Mouse (Mus musculus) gastrocnemius, postnatal 36 days (tissue): ENCODE measurements around the gene Cog1. TPM values are rescaled to one million over a fixed set of nuclear protein-coding genes. Genes with fewer than 3 reads are reported as not detected.

Experiments
- DNase-seq, 2 experiments: peaks; one replicate each; pipeline ENCODE4 v3.0.0; 2022
- intact Hi-C: fragments of 180-260 bp; cut with DNase I; formaldehyde crosslinking; loops from one replicate; pipeline ENCODE4 v1.15.1; 2025
- total RNA-seq, 2 experiments: library from RNA; stranded (reverse); gene quantifications; 2 replicates each; pipeline ENCODE4 v1.2.3; 2021

The Cog1 gene
- total RNA-seq, 2 experiments from 2014 or later, result 18.2 to 18.9 TPM

GRCm38 (mm10) chr11:113627785-113628184, 21.2 kb upstream of the Cog1 start:
- intact Hi-C loops, result no loop called here
- no peak for DNase-seq

DNA sequence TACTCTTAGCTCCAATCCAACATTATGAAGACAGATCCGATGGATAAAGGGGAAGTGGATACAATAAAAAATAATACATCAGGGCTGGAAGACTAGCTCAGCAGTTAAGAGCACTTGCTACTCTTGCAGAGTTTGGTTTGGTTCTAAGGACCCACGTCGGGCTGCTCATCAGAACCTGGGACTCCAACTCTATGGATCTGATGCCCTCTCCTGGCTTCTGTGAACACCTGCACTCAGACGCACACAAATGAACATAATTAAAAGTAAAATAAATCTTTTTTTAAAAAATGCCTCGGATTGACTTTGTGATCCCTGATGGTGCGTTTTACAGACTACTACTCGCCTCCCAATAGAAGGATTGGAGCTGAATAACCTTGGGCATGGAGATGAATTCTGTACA, 18.3 kb upstream of the Cog1 start:
- no peak for DNase-seq
- intact Hi-C loops, result no loop called here

DNA sequence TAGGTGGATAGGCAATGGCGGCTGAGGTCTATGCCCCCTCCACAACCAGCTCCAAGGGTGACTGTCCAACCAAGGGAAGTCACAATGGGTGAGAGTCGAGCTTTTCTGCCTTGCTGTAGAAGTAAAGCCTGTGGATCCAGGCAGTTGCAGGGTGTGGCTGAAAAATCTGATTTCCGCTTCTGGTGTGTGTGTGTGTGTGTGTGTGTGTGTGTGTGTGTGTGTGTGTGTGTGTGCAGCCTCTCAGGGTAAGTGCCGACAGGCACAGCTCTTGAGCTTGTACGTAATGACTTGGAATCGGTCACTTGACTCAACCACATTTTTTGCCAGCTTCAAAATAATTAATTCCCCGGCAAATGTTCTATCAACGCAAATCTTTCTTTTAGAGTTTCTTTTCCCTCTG, 17.7 kb upstream of the Cog1 start:
- intact Hi-C loops, result no loop called here
- no peak for DNase-seq

- no peak for DNase-seq
- intact Hi-C loops, result no loop called here
Observed at GRCm38 (mm10) chr11:113631862-113632261, 17.1 kb upstream of the Cog1 start.

DNA sequence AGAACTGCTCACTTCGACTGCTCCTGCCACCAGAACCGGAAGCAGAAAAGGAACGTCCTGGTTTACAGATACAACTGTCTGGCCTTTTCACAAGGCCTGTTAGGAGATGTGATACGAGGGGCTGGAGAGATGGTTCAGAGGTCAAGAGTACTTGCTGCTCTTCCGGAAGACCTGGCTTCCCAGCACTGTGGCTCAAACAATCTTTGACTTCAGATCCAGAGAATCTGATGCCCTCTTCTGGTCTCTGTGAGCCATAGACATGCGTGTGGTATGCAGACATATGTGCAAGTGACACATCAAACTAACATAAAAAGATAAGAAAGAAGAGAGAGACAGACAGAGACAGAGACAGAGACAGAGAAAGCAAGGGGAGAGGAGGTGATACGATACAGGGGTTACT, 16.7 kb upstream of the Cog1 start:
- DNase-seq, result no peak
- intact Hi-C loops, result no loop called here

DNA sequence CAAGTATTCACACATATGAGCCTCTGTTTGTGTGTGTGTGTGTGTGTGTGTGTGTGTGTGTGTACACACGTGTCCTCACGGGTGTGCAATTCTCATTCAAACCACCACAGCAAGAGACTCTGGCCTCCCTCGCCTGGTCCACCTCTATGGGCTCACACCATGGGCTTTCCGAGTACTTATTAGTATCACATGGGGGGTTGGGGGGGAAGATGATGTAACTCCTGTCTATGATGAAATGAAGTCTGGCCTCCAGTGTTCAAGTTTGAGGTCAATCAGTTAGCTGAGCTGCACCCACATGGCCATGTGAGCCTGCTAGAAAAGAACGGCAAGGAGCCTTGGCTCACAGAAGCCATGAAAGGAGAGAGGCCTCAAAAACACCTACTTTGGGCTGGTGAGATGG, 15.6 kb upstream of the Cog1 start:
- DNase-seq, result no peak
- intact Hi-C loops, result no loop called here

- DNase-seq, result peak in 1 of 2 experiments; percentile 2
Observed at GRCm38 (mm10) chr11:113634699-113635121, 14.3 kb upstream of the Cog1 start.

GRCm38 (mm10) chr11:113638680-113639079, 10.3 kb upstream of the Cog1 start:
- no peak for DNase-seq
- intact Hi-C loops, result no loop called here

More at GRCm38 (mm10) chr11:113634699-113635121, 14.3 kb upstream of the Cog1 start:
- intact Hi-C loops, result no loop called here

DNA sequence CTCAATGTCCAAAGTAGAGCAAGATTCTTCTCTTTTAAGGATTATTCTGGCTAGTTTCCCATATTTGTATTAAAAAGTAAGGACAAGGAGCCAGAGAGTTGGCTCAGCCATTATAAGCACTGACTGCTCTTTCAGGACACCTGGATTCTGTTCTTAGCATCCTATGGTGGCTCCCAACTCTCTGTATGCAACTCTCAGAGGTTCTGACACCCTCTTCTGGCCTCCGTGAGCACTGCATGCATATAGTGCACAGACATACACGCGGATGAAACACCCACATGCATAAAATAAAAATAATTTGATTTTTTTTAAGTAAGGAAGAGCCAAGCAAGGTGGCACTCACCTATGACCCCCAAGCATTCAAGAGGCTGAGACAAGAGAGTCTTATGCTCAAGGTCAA, 3.8 kb upstream of the Cog1 start:
- intact Hi-C loops, result loop anchor here (5.0 kb wide), 1 partner anchor 37 kb away; the partner anchor contains the start of genes D11Wsu47e and Fam104a
- no peak for DNase-seq

DNA sequence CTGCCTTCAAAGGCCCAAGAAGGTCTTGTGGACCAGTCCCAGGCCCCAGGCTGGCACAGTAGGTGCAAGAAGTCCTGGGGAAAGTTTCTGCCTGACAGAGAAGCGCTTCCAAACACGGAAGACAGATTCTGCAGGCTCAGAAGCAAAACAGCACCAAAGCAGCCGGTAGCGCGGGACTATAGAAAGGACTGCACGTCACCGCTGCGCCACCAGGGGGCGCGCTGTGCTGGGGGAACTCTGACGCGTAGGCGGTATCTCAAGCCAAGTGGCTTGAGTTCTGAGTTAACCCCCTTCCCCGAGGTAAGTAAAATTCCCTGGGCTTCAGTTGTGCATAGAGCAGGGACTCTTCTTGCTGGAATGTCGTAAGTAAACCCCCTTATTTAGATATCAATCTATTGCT, 817 bp upstream of the Cog1 start:
- DNase-seq, result peak; percentile 78 to 79
- intact Hi-C loops, result loop anchor here (2.0 to 5.0 kb wide), 2 partner anchors 34 to 163 kb away; partner anchors contain the start of genes D11Wsu47e and Fam104a

- peak; percentile 51 to 61 for DNase-seq
- intact Hi-C loops, result loop anchor here (2.0 to 5.0 kb wide), 3 partner anchors 33 to 161 kb away; partner anchors contain the start of genes D11Wsu47e and Fam104a
Observed at GRCm38 (mm10) chr11:113649353-113650210, 613 bp downstream of the Cog1 start, which contains the start of gene Slc39a11. Slc39a11 (minus strand) TSS chr11:113650079.

- intact Hi-C loops, result loop anchor here (5.0 kb wide), 1 partner anchor 41 kb away; no protein-coding TSS in a partner anchor
- DNase-seq, result no peak
Observed at GRCm38 (mm10) chr11:113651206-113651906, 2.4 kb downstream of the Cog1 start.

DNA sequence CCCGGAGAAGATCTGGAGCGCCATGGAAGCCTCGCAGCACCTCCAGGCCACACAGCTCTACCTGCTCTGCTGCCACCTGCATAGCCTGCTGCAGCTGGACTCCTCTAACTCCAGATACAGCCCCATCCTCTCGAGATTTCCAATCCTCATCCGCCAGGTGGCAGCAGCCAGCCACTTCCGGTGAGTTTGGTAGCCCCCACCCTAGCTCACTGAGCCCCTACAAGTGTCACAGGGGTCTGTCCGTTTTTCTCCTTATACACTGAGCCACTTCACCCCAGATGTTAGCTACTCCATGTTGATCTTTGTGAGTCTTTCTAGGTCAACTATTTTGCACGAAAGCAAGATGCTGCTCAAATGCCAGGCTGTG, 2.9 kb downstream of the Cog1 start:
- DNase-seq, result no peak
- intact Hi-C loops, result loop anchor here (5.0 kb wide), 1 partner anchor 40 kb away; no protein-coding TSS in a partner anchor

DNA sequence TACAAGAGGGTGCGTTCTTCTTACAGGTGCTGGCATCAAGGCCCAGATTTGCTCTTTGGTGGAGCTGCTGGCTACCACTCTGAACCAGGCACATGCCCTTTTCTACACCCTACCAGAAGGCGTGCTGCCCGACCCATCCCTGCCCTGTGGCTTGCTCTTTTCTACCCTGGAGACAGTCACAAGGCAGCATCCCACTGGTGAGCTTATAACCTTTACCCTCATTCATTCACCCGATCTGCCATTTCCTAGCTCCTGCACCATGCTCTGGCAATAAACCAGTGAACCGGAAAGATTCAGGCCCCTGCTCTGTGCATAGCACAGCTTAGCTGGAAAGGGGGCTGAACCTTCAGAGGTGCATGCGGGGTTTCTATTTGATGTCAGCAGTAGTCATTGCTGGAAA, 3.5 kb downstream of the Cog1 start:
- intact Hi-C loops, result loop anchor here (5.0 kb wide), 1 partner anchor 40 kb away; no protein-coding TSS in a partner anchor
- DNase-seq, result no peak

- no peak for DNase-seq
- intact Hi-C loops, result loop anchor here (5.0 kb wide), 1 partner anchor 38 kb away; no protein-coding TSS in a partner anchor
Observed at GRCm38 (mm10) chr11:113654105-113654504, 5.1 kb downstream of the Cog1 start.

GRCm38 (mm10) chr11:113654561-113655270, 5.7 kb downstream of the Cog1 start:
- intact Hi-C loops, result loop anchor here (5.0 kb wide), 1 partner anchor 38 kb away; no protein-coding TSS in a partner anchor
- DNase-seq, result no peak

DNA sequence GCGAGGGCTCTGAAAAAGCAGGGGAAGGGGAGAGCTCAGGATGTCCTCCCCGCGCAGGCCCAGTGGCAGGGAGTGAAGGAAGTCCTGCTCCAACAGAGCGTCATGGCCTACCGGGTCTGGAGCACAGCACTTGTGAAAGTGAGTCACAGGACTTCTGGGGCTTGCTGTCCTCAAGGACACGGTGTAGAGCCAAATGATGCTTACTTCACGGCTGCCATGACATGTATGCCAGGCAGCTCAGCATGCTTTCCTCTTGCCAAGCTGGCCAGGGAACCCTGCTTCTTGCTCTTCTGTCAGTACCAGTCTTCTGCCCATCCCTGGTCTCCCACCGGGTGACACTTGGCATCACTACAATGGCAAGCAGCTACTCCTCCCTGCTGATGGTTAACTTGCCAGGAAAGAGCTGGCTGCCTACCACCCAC, 7.6 kb downstream of the Cog1 start:
- DNase-seq, result no peak
- intact Hi-C loops, result no loop called here

GRCm38 (mm10) chr11:113657221-113657620, 8.3 kb downstream of the Cog1 start:
- intact Hi-C loops, result no loop called here
- no peak for DNase-seq

GRCm38 (mm10) chr11:113658319-113658718, 9.3 kb downstream of the Cog1 start:
- intact Hi-C loops, result no loop called here
- DNase-seq, result no peak

- DNase-seq, result no peak
- intact Hi-C loops, result no loop called here
Observed at GRCm38 (mm10) chr11:113658763-113659162, 9.8 kb downstream of the Cog1 start.
